Mouse (Mus musculus): ENCODE results near the gene Per2. TPM values are rescaled to one million over a fixed set of nuclear protein-coding genes. Genes with fewer than 3 reads are reported as not detected.

Per2 gene
- polyA plus RNA-seq, 1 experiment from 2014 or later, result 3.6 TPM

- H3K36me3 ChIP-seq, result peaks cover 14% of the 10 kb centered on the region
- WGBS, result 1% methylated on average over 68 of the region's 68 CpGs
- H3K27me3 ChIP-seq (replicated peaks), result peaks cover 19% of the 10 kb centered on the region; the same call in 1 of the 2 replicates
- H3K27ac ChIP-seq, result no peak within 1 kb of the TSS
- peak within 1 kb of the TSS; percentile 45; the same call in 1 of the 2 replicates for H3K9ac ChIP-seq
- peak; percentile 38; the same call in 1 of the 2 replicates for ATAC-seq (ENCODE audit: low FRiP score, low read depth)
- H3K4me1 ChIP-seq, result peaks cover 7% of the 10 kb centered on the region; the same call in 1 of the 2 replicates
- peak within 1 kb of the TSS; percentile 32 for H3K4me3 ChIP-seq
- H3K4me2 ChIP-seq (replicated peaks), result peak within 1 kb of the TSS; percentile 63
- H3K9me3 ChIP-seq, result 0 out of 2 replicates have a peak, but pooled peaks cover 3% of the 10 kb centered on the region
Observed at GRCm38 (mm10) chr1:91366215-91367108, 92.7 kb downstream of the Per2 start, which contains the start of gene Erfe. Gene Erfe, plus strand, starts transcription at chr1:91366430.

Other genes starting within 250 kb of the Per2 start
- 71.4 and 71.8 TPM in 2 replicates for gene Ube2f, start 209.0 kb downstream of the Per2 start, polyA plus RNA-seq (2016; fragmentation: Nextera tagmentation; extraction: Ambion mirVana)
- 12.8 and 16.1 TPM in 2 replicates for gene Scly, start 161.0 kb downstream of the Per2 start, polyA plus RNA-seq (2016; fragmentation: Nextera tagmentation; extraction: Ambion mirVana)
- gene Espnl, start 137.2 kb downstream of the Per2 start, polyA plus RNA-seq (2016; fragmentation: Nextera tagmentation; extraction: Ambion mirVana), result 0.13 TPM in 2 replicates
- 0.39 and 0.55 TPM in 2 replicates for gene Klhl30, start 108.3 kb downstream of the Per2 start, polyA plus RNA-seq (2016; fragmentation: Nextera tagmentation; extraction: Ambion mirVana)
- gene Erfe, start 92.9 kb downstream of the Per2 start, polyA plus RNA-seq (2016; fragmentation: Nextera tagmentation; extraction: Ambion mirVana), result 0.19 and 0.33 TPM in 2 replicates
- 148 and 153 TPM in 2 replicates for gene Ilkap, start 60.5 kb downstream of the Per2 start, polyA plus RNA-seq (2016; fragmentation: Nextera tagmentation; extraction: Ambion mirVana)
- gene Hes6, start 45.3 kb downstream of the Per2 start, polyA plus RNA-seq (2016; fragmentation: Nextera tagmentation; extraction: Ambion mirVana), result 360 and 364 TPM in 2 replicates
- gene Traf3ip1, start 35.3 kb upstream of the Per2 start, polyA plus RNA-seq (2016; fragmentation: Nextera tagmentation; extraction: Ambion mirVana), result 11.5 and 13.9 TPM in 2 replicates
- gene Asb1, start 81.2 kb upstream of the Per2 start, polyA plus RNA-seq (2016; fragmentation: Nextera tagmentation; extraction: Ambion mirVana), result 17.4 and 20.7 TPM in 2 replicates

Data from neural tube, embryonic 12.5 days (tissue).